In genomic region chr14:20836171-20836904, GRCm38 (mm10) we compare ENCODE assay signal across 8 mouse cellular contexts. TPM values are rescaled to one million over a fixed set of nuclear protein-coding genes. Genes with fewer than 3 reads are reported as not detected.
A peak's percentile ranks its signal among the peaks of the same experiment; 100 is the strongest.
DNase-seq lines count a peak whose midpoint lies in the region; ATAC-seq and TF ChIP-seq lines count a peak whose summit lies in the region.

Gene Plau, plus strand, starts transcription at chr14:20836660.

- peaks cover 5% of the 10 kb centered on the region; the same call in 1 of the 2 replicates for H3K4me1 ChIP-seq in bone marrow, adult 2 months (ENCODE audit: control insufficient read depth, insufficient read depth, low read length)
- H3K4me1 ChIP-seq in embryonic fibroblast, embryonic 13.5 days (ENCODE audit: control insufficient read depth, insufficient read depth, low read length): peaks cover 14% of the 10 kb centered on the region
- peaks cover 13% of the 10 kb centered on the region for H3K4me1 ChIP-seq in heart, embryonic 15.5 days (replicated peaks)
- H3K4me1 ChIP-seq in liver, embryonic 16.5 days (ENCODE audit: control insufficient read depth, low read depth, low read length): no peaks in the 10 kb centered on the region
- 0 out of 2 replicates have a peak, but pooled peaks cover 3% of the 10 kb centered on the region for H3K4me1 ChIP-seq in neural tube, embryonic 11.5 days (ENCODE audit: control insufficient read depth, insufficient read depth, low read length)

- H3K9me3 ChIP-seq in heart, embryonic 15.5 days (replicated peaks): no peaks in the 10 kb centered on the region
- H3K9me3 ChIP-seq in liver, embryonic 16.5 days (replicated peaks; ENCODE audit: control insufficient read depth, low read length): no peaks in the 10 kb centered on the region
- no peaks in the 10 kb centered on the region for H3K9me3 ChIP-seq in neural tube, embryonic 11.5 days (ENCODE audit: control insufficient read depth, low read length)

- peak within 1 kb of the TSS; percentile 71 for H3K9ac ChIP-seq in heart, embryonic 15.5 days
- H3K9ac ChIP-seq in liver, embryonic 16.5 days (ENCODE audit: low read depth, low read length): peak within 1 kb of the TSS; percentile 48
- peak within 1 kb of the TSS; percentile 70 for H3K9ac ChIP-seq in neural tube, embryonic 11.5 days (ENCODE audit: low read length)

- no peaks in the 10 kb centered on the region for H3K27me3 ChIP-seq in C2C12 (ENCODE audit: control insufficient read depth, insufficient read depth, insufficient read length)
- H3K27me3 ChIP-seq in heart, embryonic 15.5 days: no peaks in the 10 kb centered on the region
- H3K27me3 ChIP-seq in liver, embryonic 16.5 days (ENCODE audit: control insufficient read depth, insufficient read depth, low read depth, low read length): peaks cover 4% of the 10 kb centered on the region; the same call in 1 of the 2 replicates
- H3K27me3 ChIP-seq in neural tube, embryonic 11.5 days (ENCODE audit: control insufficient read depth, insufficient read depth, low read length): no peaks in the 10 kb centered on the region

- peak; percentile 86; the same call in 1 of the 2 replicates for TF ChIP-seq POLR2A in bone marrow, adult 2 months (IDR thresholded peaks at IDR 0.05; ENCODE audit: borderline replicate concordance, control insufficient read depth, low read depth, low read length)
- peak; percentile 99 for TF ChIP-seq POLR2A in embryonic fibroblast, embryonic 13.5 days (IDR thresholded peaks at IDR 0.05; ENCODE audit: low read depth, low read length)

- H3ac ChIP-seq in C2C12 (ENCODE audit: control insufficient read depth, insufficient read length, low read depth): peak within 1 kb of the TSS; percentile 81

- peak; percentile 91 for ATAC-seq in heart, embryonic 15.5 days (replicated peaks; ENCODE audit: insufficient number of reproducible peaks, insufficient read depth, low FRiP score, low read depth)
- peak; percentile 79 for ATAC-seq in liver, embryonic 16.5 days (ENCODE audit: low read depth)
- ATAC-seq in neural tube, embryonic 11.5 days (ENCODE audit: insufficient read depth, low FRiP score, low TSS enrichment): peak; percentile 86

- peaks cover 43% of the 10 kb centered on the region for H3K79me2 ChIP-seq in C2C12 (ENCODE audit: control insufficient read depth, insufficient read depth)

- peak within 1 kb of the TSS; percentile 96 for H3K4me2 ChIP-seq in heart, embryonic 15.5 days
- H3K4me2 ChIP-seq in liver, embryonic 16.5 days (ENCODE audit: low read depth, low read length): peak within 1 kb of the TSS; percentile 65
- H3K4me2 ChIP-seq in neural tube, embryonic 11.5 days (ENCODE audit: low read depth): peak within 1 kb of the TSS; percentile 94

- peak; percentile 90 for DNase-seq in kidney, postnatal 10 days
- peak; percentile 81 for DNase-seq in neural tube, embryonic 11.5 days (ENCODE audit: low spot score)
- DNase-seq in thymus, adult 18-20 months: peak; percentile 17 to 21

- peak within 1 kb of the TSS; percentile 58 for H3K27ac ChIP-seq in bone marrow, adult 2 months (ENCODE audit: control insufficient read depth, insufficient read depth, low read depth, low read length, poor library complexity)
- peak within 1 kb of the TSS; percentile 12; the same call in 1 of the 2 replicates for H3K27ac ChIP-seq in embryonic fibroblast, embryonic 13.5 days (ENCODE audit: insufficient read depth, low read length)
- peak within 1 kb of the TSS; percentile 38; the same call in 1 of the 2 replicates for H3K27ac ChIP-seq in heart, embryonic 15.5 days
- no peak within 1 kb of the TSS for H3K27ac ChIP-seq in liver, embryonic 16.5 days (ENCODE audit: low read length)
- no peak within 1 kb of the TSS for H3K27ac ChIP-seq in neural tube, embryonic 11.5 days (ENCODE audit: low read depth, low read length)

- H3K4me3 ChIP-seq in C2C12 (ENCODE audit: insufficient read depth, poor library complexity, severe bottlenecking): peak within 1 kb of the TSS; percentile 71
- peak within 1 kb of the TSS; percentile 67 for H3K4me3 ChIP-seq in bone marrow, adult 2 months (replicated peaks; ENCODE audit: control insufficient read depth, low read depth, low read length)
- peak within 1 kb of the TSS; percentile 65 for H3K4me3 ChIP-seq in embryonic fibroblast, embryonic 13.5 days (ENCODE audit: insufficient read depth, low read length)
- peak within 1 kb of the TSS; percentile 60 for H3K4me3 ChIP-seq in heart, embryonic 15.5 days
- peak within 1 kb of the TSS; percentile 54 for H3K4me3 ChIP-seq in liver, embryonic 16.5 days (ENCODE audit: low read depth, low read length)
- peak within 1 kb of the TSS; percentile 49 for H3K4me3 ChIP-seq in neural tube, embryonic 11.5 days (ENCODE audit: low read depth, low read length)

- no peak for TF ChIP-seq CTCF in C2C12 (IDR thresholded peaks at IDR 0.05; ENCODE audit: control insufficient read depth, insufficient read depth, insufficient read length)
- no peak for TF ChIP-seq CTCF in bone marrow, adult 2 months (IDR thresholded peaks at IDR 0.05; ENCODE audit: control insufficient read depth, insufficient read depth, low read length)
- no peak for TF ChIP-seq CTCF in embryonic fibroblast, embryonic 13.5 days (IDR thresholded peaks at IDR 0.05; ENCODE audit: borderline replicate concordance, insufficient read depth, low read length)

- peaks cover 34% of the 10 kb centered on the region for H3K36me3 ChIP-seq in C2C12 (ENCODE audit: control insufficient read depth, insufficient read depth)
- no peaks in the 10 kb centered on the region for H3K36me3 ChIP-seq in heart, embryonic 15.5 days
- H3K36me3 ChIP-seq in liver, embryonic 16.5 days (ENCODE audit: control insufficient read depth, insufficient read depth): no peaks in the 10 kb centered on the region
- H3K36me3 ChIP-seq in neural tube, embryonic 11.5 days (ENCODE audit: control insufficient read depth, insufficient read depth, low read length): no peaks in the 10 kb centered on the region

- WGBS in bone marrow, adult 2 months: under 1% methylated on average over 33 of the region's 33 CpGs
- under 1% methylated on average over 33 of the region's 33 CpGs for WGBS in heart, embryonic 15.5 days
- 2% methylated on average over 33 of the region's 33 CpGs for WGBS in liver, embryonic 16.5 days (ENCODE audit: insufficient replicate concordance)
- WGBS in neural tube, embryonic 11.5 days: under 1% methylated on average over 31 of the region's 33 CpGs

- peaks cover 15% of the 10 kb centered on the region for H3K79me3 ChIP-seq in C2C12 (ENCODE audit: low read depth)

TF ChIP-seq in C2C12, 6 proteins besides CTCF, POLR2A, EP300 and RAD21:
- TF ChIP-seq USF1 (IDR thresholded peaks at IDR 0.05; ENCODE audit: low read depth): no peak
- no peak for TF ChIP-seq CEBPB (IDR thresholded peaks at IDR 0.05; ENCODE audit: low read depth)
- TF ChIP-seq FOSL1 (IDR thresholded peaks at IDR 0.05; ENCODE audit: insufficient read depth, low read length, poor library complexity, severe bottlenecking): no peak
- peak; percentile 6 for TF ChIP-seq MAX (IDR thresholded peaks at IDR 0.05)

RNA-seq across cellular contexts. Expression of gene Plau, which starts in this region (rescaled TPM):
- polyA plus RNA-seq in C2C12 (2012; fragmentation: generic; extraction: Trizol): 106 TPM
- 1.8 and 6.9 TPM in 2 replicates for polyA plus RNA-seq in bone marrow, adult 2 months (2011; ENCODE audit: insufficient read depth, insufficient read length, low replicate concordance, missing spikeins)
- 75.9 and 142 TPM in 2 replicates for polyA plus RNA-seq in embryonic fibroblast, embryonic 13.5 days (2011; ENCODE audit: insufficient read length, low read depth, missing spikeins)
- polyA plus RNA-seq in heart, embryonic 15.5 days (2015; fragmentation: Nextera tagmentation; extraction: Ambion mirVana): 1.4 and 1.9 TPM in 2 replicates
- 0.91 and 1.2 TPM in 2 replicates for polyA plus RNA-seq in liver, embryonic 16.5 days (2015; fragmentation: Nextera tagmentation; extraction: Ambion mirVana)
- polyA plus RNA-seq in neural tube, embryonic 11.5 days (2014; fragmentation: Nextera tagmentation; extraction: Ambion mirVana): 0.30 and 0.62 TPM in 2 replicates

Comparison
In these comparisons a context has a peak if more than half of its experiments do, and no peak if none do; other contexts are left out.
1. Peak in DNase-seq, ATAC-seq, H3K4me3 ChIP-seq, H3K9ac ChIP-seq and H3K4me2 ChIP-seq in neural tube, embryonic 11.5 days; RNA of the gene not detected or under 1 TPM.
2. H3K27ac ChIP-seq: peak in bone marrow, adult 2 months (single experiment), embryonic fibroblast, embryonic 13.5 days (single experiment) and heart, embryonic 15.5 days (single experiment); none in liver, embryonic 16.5 days (single experiment) and neural tube, embryonic 11.5 days (single experiment).
3. DNase-seq: peak in every context shown above with its lines; median percentile 90 in kidney, postnatal 10 days; 81 in neural tube, embryonic 11.5 days; 19 in thymus, adult 18-20 months.
4. Peak in every context shown above with its lines, with median percentiles within 50 percentile points of each other: H3K4me3 ChIP-seq, ATAC-seq, H3K4me2 ChIP-seq and H3K9ac ChIP-seq.